Mouse (Mus musculus): ENCODE measurements around the gene Tnnc2.

Gene Tnnc2

GRCm38 (mm10) chr2:164737377-164738090 is 42.2 kb downstream of the Tnnc2 start:
- DNase-seq (ENCODE audit: low spot score in 2 of 2): no peak

GRCm38 (mm10) chr2:164735446-164735845 is 44.3 kb downstream of the Tnnc2 start:
- no peak for DNase-seq (ENCODE audit: low spot score in 2 of 2)

GRCm38 (mm10) chr2:164734839-164735238 is 44.9 kb downstream of the Tnnc2 start:
- DNase-seq (ENCODE audit: low spot score in 2 of 2): no peak

DNA sequence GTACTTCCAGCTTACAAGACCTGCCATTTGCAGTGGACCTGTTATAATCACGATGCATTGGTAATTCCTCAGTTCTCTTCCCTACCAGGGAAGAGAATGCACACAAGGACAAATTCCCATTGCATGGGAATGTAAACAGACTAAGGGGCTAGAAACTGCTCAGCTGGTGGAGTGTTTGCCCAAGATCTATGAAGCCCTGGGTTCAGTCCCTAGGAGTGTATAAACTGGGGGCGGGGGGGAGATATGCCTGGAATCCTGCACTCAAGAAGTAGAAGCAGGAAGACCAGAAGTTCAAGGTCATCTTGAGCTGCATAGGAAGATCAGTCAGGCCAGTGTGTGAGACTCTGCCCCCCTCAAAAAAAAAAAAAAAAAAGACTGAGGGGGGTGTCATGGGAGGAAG is 46.5 kb downstream of the Tnnc2 start:
- DNase-seq (ENCODE audit: low spot score in 2 of 2): no peak

GRCm38 (mm10) chr2:164731719-164732118 is 48.0 kb downstream of the Tnnc2 start:
- DNase-seq (ENCODE audit: low spot score in 2 of 2): no peak
